Mouse (Mus musculus) CD4-positive, CD25-positive, alpha-beta regulatory T cell, adult 2 months (primary cell): ENCODE measurements around the gene Nup62.
"Not testable (repeated sequence)": the region's sequence is repeated elsewhere in the genome, so short reads cannot be mapped to it uniquely, and the experiment has no call there.

Experiments used
- DNase-seq: peaks from one replicate; pipeline ENCODE4 v3.0.0-alpha.2; 2012; ENCODE audit warnings: low read depth, low spot score

Nup62 gene

DNA sequence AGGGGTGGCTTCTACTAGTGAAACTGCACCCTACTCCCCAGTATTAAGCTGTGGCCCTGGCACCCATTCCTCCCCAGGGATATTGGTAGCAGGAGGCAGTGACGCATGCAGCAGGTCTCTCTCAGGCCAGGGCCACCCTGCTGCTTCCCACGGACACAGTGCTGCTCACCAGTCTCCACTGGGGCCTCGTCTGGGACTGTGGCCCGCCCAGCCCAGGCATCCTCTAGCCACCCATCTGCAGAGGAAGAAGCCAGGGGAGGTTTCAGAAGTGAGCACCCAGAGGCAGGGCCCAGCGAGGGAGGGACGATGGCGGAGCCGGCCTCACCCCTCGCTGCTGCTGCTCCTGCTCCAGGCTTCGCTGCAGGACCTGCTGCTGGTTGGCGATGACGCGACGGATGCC is 47.3 kb downstream of the Nup62 start:
- no peak for DNase-seq

DNA sequence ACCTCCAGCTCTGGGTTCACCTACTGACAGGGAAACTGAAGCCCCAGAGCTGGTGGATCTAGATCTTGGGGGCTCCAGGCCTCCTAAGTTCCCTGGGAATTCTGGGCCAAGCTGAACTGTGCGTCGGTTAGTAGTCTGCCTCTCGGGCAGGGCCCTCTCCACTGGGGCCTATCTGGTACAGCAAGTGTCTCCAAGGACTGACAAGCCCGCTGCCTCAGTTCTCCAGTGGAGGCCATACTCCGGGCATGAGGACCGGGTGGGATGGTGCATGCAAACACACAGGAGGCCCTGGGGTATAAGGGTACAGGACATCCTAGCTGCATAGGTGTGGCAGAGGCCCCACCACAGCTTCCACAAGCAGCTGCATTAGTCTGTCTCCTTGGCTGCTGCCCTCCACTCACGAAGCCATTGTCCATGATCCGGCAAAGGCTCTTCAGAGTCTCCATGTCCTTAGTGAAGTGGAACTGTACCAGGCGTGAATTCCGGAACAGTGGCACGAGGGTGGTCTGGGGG is 48.1 kb downstream of the Nup62 start:
- DNase-seq, result no peak

DNA sequence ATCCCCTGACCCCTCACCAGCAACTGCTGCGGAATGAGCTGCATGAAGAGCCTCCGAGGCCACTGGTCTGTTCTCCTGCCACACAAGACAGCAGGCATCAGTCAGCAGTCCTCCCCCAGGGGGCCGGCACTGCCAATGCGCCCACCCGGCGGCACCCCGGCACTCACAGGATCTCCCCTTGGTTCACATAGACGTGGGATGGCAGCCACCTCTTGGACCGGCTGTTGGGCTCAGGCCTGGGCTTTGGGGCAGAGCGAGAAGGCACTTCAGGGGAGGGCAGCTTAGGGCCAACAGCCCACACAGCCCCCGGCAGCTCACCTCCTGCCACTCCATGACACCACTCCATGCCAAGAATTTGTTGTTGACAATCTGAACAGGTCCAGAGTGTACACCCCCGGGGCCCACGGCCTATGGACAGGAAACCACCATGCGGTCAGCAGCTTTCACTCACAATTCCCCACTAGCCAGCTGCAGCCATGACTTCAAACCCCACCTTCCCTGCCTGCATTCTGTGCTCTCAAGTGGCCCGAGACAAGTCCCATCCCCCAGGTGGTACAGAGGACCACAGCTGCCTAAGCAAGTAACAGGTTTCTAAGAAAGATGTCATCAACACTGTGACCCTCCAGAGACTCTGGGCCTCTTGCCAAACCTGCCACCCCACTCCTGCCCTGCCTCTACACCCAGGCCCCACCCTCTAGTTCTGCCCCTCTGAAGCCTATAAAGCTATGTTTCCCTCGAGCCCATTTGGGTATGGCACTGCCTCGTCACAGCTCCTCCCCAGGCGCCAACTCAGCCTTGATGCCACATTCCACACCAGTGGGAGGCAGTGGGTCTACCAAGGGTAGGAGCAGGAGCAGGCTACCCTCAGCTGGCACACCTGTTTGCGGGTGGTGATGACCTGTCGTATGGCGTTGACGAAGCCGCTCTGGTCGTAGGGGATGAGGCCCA is 49.0 kb downstream of the Nup62 start:
- DNase-seq, result no peak

DNA sequence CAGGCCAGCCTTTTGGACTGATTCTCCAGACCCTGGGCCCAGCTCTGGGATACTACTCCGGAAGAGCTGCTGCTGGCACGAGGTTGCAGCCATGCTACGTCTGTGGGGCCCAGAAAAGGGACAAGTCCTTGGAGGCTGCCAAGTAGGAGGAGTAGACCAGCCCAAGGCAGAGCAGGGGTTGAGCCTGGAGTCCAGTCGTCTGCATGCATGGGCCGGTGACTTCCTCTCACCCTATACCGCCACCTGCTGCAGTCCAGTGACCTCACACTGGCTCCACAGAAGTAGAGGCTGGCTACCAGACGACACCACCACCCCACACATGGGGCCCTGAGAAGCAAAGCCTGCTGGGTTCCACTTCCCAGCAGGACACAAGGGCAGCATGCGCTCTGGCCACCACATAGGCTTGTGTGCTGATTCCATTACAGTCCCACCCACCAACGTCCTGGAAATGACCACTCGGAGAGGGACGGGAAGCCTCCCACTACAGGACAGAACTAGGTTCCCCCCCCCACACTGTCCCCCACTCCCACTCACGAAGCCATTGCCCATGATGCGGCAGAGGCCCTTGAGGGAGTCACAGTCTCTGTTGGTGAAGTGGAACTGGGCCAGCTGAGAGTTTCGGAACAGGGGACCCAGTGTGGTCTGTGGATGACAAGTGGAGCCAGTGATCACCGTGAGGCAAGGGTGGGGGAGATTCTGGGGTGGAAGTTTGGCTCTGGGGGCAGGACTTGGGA is 50.6 kb downstream of the Nup62 start:
- no peak for DNase-seq

DNA sequence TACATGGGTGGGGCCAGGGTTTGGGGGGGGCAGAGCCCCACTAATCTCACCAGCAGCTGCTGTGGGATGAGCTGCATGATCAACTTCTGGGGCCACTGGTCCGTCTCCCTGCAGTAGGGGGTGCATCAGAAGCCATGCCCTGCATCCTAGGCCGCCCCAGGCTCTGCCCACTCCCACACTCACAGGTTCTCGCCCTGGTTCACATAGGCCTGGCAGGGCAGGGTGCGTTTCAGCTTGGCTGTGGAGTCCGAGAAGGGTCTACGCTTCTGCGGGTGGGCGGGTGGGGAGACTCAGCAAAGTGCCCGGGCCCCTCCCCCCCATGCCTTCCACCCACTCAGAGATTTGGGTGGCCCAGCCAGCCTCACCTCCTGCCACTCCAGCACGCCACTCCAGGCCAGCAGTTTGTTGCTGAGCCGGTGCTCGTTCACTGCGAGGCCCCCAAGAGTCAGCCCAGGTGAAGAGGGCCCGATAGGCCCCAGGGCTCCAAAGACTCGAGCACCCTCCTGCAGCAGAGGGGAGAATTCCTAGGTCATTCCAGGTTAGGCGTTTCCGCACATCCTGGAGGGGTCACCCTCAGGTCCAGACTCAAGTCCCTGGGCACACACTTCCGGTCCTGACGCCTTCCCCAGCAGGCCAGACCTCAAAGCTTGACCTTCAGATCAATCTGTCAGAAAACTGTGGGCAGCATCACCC is 51.3 kb downstream of the Nup62 start:
- DNase-seq, result no peak

DNA sequence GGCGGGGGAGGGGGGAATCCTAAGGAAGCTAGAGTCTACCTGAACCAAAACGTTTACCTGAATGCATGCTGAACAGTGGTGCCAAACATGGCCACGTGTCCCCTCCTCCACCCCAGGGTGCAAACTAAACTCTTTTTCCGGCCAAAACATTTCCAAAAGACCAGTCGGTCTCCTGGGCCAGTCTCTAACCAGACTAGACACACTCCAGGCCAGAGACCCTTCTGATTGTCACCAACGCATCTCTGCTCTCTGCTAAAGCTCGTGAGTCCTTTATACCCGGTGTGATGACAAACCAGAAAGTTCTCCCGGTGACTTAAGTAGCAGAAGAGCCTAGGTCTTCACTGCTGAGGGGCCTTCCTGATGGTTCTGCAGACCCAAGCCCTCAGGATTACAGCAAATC is 51.9 kb downstream of the Nup62 start:
- DNase-seq, result no peak

DNA sequence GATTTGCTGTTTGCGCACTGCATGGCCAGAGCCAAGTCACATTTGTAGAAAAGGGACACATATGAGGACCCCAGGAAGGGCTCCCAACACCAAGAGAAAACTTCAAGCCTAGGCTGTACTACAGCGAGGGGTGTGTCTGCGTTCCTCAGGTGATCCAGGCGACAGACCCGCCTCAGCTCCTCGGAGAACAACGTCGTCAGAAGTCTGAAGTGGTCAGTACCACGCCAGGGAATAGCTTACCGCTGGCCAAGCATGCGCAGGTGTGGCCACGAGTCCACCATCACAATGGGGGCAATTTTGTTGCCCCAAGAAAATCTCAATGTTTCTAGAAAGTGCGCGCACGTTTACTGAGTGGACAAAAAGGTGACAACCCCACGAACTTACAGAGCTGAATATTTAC is 52.6 kb downstream of the Nup62 start:
- no peak for DNase-seq

DNA sequence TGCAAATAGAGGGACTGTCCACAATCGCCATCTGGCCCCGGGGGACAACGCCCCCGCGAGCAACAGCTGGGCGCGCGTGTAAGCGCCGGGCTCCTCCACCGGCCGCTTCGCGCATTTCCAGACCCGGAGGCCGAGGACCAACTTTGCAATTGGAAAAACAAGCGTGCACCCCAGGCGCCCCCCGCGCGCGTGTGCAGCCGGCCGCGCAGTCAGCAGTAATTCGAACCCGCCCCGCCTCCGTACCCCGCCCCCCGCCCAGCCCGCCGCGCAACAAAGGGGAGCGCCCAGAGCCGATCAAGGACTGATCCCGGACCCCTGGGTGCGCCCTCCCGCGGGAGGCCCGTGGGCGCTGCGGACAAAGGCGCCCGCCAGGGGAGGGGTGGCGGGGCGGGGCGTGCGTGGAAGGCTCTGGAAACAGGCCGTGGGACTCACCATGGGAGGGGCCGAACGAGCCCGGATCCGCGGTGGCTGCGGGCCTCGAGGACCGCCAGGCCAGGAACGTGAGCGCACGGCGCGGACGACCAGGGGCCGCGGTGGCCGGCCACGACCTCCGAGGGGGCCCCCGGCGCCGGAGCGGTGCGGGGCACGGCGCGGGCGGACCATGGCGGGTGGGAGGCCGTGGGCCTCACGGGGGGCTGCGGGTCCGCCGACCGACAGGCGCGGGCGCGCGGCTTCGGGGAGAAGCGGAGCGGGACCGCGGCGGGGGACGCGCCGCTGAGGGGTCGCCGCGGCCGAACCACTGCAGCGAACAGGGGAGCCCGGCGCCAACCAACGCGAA is 53.2 kb downstream of the Nup62 start:
- DNase-seq, result peak; percentile 64

DNA sequence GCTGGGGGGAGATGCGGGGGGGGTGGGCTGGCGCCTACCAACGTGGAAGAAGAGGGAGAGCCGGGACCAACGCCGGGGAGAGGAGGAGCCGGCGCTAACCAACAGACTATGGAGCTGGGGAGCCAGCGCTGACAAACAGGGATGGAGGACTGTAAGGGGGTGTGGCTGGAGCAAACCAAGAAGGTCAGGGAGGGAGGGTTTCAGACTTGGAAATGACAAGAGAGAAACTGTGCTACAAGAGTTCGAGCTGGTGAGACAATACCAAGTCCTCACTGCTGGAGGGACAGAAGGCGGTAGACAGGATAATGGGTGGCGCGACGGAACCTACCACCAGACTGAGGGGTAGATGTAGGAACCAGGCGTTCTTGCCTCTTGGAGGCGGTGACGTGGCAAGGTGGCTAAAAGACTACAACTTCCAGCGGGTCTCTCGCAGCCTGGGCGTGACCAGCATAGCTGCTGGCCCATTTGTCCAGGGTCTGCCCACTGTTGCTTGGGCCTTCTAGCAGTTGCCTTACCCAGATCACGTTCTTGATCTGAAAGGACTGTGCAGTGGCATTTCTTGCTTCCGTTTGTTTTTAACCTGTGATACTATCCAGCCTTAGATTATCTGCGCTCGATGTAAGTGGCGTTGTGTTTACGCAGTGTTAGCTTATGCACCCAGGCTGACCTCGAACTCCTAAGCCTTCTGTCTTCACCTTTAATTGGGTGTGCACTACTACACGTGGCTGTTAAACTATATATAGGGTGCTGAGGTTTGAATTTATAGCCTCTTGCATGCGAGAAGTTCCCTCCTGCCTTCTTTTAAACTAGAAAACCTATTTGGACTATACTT is 54.0 kb downstream of the Nup62 start, which contains the start of gene Ptov1:
Gene Ptov1, minus strand, starts transcription at position 92 of the 832 bp plus-strand sequence.
- DNase-seq, result peak; percentile 85

DNA sequence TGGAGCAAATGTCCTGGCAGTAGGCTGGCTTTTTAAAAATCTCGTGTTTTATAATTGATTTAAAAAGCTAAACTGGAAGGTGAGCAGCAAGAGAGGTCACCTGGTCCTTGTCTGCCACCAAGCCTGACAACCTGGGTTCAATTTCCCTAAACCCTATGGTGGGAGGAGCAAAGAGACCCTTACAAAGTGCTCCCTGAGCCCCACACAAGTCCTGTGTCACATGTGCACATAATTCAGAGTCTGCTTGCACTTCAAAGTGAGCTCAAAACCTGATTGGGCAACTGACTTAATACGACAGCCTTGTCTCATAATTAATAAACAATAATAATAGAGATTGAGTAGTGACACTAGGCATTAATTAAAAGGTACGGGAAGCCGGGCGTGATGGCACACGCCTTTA is 54.7 kb downstream of the Nup62 start:
- DNase-seq, result no peak

DNA sequence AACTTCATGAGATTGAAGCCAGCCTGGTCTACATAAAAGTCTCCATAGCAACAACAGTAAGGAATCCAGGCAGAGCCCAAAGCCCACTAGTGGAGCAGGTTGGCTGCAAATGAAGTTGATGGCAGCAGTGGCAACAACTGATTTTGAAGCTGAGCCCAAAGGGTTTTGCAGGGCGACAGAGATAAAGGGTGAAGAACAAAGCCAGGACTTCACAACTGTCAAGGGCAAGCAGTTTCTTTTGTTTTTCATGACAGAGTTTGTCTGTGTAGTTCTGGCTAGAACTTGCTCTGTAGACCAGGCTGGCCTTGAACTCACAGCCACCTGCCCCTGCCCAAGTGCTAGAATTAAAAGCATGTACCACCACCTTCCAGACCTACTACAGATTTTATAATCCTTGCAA is 55.3 kb downstream of the Nup62 start:
- DNase-seq, result no peak

DNA sequence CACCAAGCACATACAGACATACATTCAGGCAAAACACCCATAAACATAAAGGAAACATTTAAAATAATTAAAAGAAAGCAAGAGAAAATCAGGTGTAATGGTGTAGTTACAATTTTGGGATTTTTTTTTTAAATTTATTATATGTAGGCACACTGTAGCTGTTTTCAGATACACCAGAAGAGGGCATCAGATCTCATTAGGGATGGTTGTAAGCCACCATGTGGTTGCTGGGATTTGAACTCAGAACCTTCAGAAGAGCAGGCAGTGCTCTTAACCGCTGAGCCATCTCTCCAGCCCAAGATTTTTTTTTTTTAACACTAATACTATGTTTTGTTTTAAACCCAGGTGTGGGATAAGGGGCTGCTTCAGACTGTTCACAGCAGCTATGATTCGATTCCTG is 55.9 kb downstream of the Nup62 start:
- DNase-seq, result not testable (repeated sequence)

DNA sequence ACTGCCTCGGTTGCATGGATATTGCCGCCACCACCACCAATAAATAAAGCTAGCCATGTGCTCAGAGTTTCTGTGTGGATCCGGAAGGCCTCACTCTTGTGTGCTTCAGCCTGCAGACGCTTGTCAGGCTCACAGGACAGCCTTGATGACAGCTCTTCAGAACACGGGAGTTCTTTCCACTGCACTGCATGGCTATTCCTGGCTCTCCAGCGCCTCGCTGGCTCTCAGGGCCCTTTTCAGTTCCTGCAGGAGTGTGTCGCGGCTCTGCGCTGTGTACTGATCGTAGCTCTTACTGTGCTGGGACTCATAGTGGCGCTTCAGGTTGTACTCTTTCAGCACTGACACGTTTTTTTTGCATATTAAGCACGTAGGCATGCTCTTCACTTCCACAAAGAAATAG is 61.9 kb downstream of the Nup62 start:
- DNase-seq, result no peak
